ENCODE assay signal across 8 mouse cellular contexts in genomic region chr19:40271308-40271892, GRCm38 (mm10). TPM values are rescaled to one million over a fixed set of nuclear protein-coding genes. Genes with fewer than 3 reads are reported as not detected.
DNase-seq lines count a peak whose midpoint lies in the region; ATAC-seq and TF ChIP-seq lines count a peak whose summit lies in the region.

Gene Pdlim1 (minus strand): TSS chr19:40271842.

- H3K27ac ChIP-seq in embryonic fibroblast, embryonic 13.5 days (ENCODE audit: insufficient read depth, low read length): peak within 1 kb of the TSS; percentile 16; the same call in 1 of the 2 replicates
- H3K27ac ChIP-seq in heart, embryonic 15.5 days: peak within 1 kb of the TSS; percentile 86

- DNase-seq in CD8-positive naive resting alpha-beta T cell, adult 2 months (ENCODE audit: low read depth in 2 of 2, low spot score in 2 of 2): peak; percentile 58 to 60
- DNase-seq in adrenal gland, adult (ENCODE audit: inconsistent age in 2 of 2, low spot score in 1 of 2): peak; percentile 24 to 85
- DNase-seq in kidney, postnatal 14 days: peak; percentile 80
- DNase-seq in lung, postnatal 25 days (ENCODE audit: low spot score): peak; percentile 82
- peak; percentile 85 for DNase-seq in ovary, postnatal 36 days (ENCODE audit: low spot score)
- DNase-seq in urinary bladder, postnatal 25 days (ENCODE audit: low spot score): peak; percentile 76

- ATAC-seq in heart, embryonic 15.5 days (replicated peaks; ENCODE audit: insufficient number of reproducible peaks, insufficient read depth, low FRiP score, low read depth): peak; percentile 91

- peak within 1 kb of the TSS; percentile 72 for H3K4me2 ChIP-seq in heart, embryonic 15.5 days

- H3K9ac ChIP-seq in heart, embryonic 15.5 days: peak within 1 kb of the TSS; percentile 74

- H3K36me3 ChIP-seq in heart, embryonic 15.5 days: no peaks in the 10 kb centered on the region

- H3K4me3 ChIP-seq in embryonic fibroblast, embryonic 13.5 days (ENCODE audit: insufficient read depth, low read length): peak within 1 kb of the TSS; percentile 96
- peak within 1 kb of the TSS; percentile 70 for H3K4me3 ChIP-seq in heart, embryonic 15.5 days

- peak; percentile 77 for TF ChIP-seq POLR2A in embryonic fibroblast, embryonic 13.5 days (IDR thresholded peaks at IDR 0.05; ENCODE audit: low read depth, low read length)

- H3K9me3 ChIP-seq in heart, embryonic 15.5 days (replicated peaks): no peaks in the 10 kb centered on the region

- TF ChIP-seq CTCF in embryonic fibroblast, embryonic 13.5 days (IDR thresholded peaks at IDR 0.05; ENCODE audit: borderline replicate concordance, insufficient read depth, low read length): no peak

- no peaks in the 10 kb centered on the region for H3K27me3 ChIP-seq in heart, embryonic 15.5 days

- under 1% methylated on average over 54 of the region's 54 CpGs for WGBS in heart, embryonic 15.5 days

- H3K4me1 ChIP-seq in embryonic fibroblast, embryonic 13.5 days (ENCODE audit: control insufficient read depth, insufficient read depth, low read length): peaks cover 4% of the 10 kb centered on the region; the same call in 1 of the 2 replicates
- H3K4me1 ChIP-seq in heart, embryonic 15.5 days (replicated peaks): peaks cover 33% of the 10 kb centered on the region

RNA-seq across cellular contexts. Expression of gene Pdlim1, which starts in this region (rescaled TPM):
- 121 and 212 TPM in 2 replicates for polyA plus RNA-seq in embryonic fibroblast, embryonic 13.5 days (2011; ENCODE audit: insufficient read length, low read depth, missing spikeins)
- polyA plus RNA-seq in heart, embryonic 15.5 days (2015; fragmentation: Nextera tagmentation; extraction: Ambion mirVana): 245 and 283 TPM in 2 replicates

Comparison
In these comparisons a context has a peak if more than half of its experiments do, and no peak if none do; other contexts are left out.
1. Peak in every context shown above with its lines: DNase-seq, ATAC-seq, H3K4me3 ChIP-seq and H3K27ac ChIP-seq.